Mouse (Mus musculus): Measurements from ENCODE around the gene Magt1.
"Not testable (repeated sequence)": the region's sequence is repeated elsewhere in the genome, so short reads cannot be mapped to it uniquely, and the experiment has no call there.

Magt1 gene

GRCm38 (mm10) chrX:105946357-105946756, 65.3 kb downstream of the Magt1 start:
- no peak for DNase-seq (ENCODE audit: low spot score)

GRCm38 (mm10) chrX:105939245-105939644, 72.5 kb downstream of the Magt1 start:
- DNase-seq (ENCODE audit: low spot score), result no peak

GRCm38 (mm10) chrX:105937736-105938135, 74.0 kb downstream of the Magt1 start:
- no peak for DNase-seq (ENCODE audit: low spot score)

DNA sequence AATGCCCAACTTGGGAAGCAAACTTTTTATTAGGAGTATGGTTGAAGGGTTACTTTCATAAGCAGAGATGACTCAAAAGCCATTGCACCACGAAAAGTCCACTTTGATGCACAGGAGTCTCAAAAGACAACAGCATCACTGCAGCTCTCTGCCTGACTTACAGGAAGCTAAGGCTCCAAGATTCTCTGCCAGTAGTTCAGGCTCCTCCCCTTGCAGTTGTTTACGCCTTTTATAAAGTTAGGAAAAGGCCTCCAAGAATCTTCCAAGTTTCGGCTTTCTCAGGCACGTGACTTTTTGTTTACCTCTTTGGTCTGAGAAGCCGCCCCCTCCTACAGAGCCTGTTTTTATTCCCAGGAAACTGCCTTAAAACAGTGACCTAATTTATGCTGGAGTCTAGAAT, 77.4 kb downstream of the Magt1 start:
- DNase-seq (ENCODE audit: low spot score), result no peak

- no peak for DNase-seq (ENCODE audit: low spot score)
These were observed 82.1 kb downstream of the Magt1 start for GRCm38 (mm10) chrX:105929478-105930038.

DNA sequence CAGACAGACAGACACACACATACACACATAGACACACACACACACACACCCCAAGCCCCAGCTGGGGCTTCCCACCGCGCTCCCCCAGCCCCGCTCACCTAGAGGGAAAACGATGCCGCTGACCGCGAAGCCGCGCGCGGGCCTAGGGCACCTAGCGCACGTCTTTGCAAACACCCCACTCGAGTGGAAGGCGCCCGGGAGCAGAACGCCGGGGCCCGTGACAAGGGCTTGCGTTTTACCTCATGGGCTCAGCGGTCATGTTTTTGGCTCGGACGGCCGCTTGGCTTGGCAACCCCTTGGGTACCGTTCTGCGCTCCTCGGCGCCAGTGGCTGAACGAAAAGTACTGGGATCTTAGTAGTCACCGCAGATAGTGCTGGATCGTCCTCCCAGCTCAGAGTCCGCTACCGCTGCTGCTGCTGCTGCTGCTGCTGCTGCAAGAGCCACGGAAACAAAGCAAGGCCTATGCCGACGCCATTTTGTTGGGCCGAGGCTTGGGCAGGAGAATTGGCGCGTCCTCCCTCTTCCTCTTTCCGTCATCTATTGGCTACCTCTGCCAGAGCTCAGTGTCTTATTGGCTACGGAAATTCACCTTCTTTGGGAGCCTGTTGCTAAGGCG, 82.7 kb downstream of the Magt1 start, which contains the start of gene Atrx:
Gene Atrx (minus strand): TSS at position 543 of the 617 bp plus-strand sequence.
- DNase-seq (ENCODE audit: low spot score), result peak; percentile 87

GRCm38 (mm10) chrX:105927941-105928860, 83.5 kb downstream of the Magt1 start:
- peak; percentile 58 for DNase-seq (ENCODE audit: low spot score)

- no peak for DNase-seq (ENCODE audit: low spot score)
These were observed 85.5 kb downstream of the Magt1 start for GRCm38 (mm10) chrX:105926121-105926735.

- DNase-seq (ENCODE audit: low spot score), result no peak
These were observed 87.2 kb downstream of the Magt1 start for GRCm38 (mm10) chrX:105924326-105925070.

DNA sequence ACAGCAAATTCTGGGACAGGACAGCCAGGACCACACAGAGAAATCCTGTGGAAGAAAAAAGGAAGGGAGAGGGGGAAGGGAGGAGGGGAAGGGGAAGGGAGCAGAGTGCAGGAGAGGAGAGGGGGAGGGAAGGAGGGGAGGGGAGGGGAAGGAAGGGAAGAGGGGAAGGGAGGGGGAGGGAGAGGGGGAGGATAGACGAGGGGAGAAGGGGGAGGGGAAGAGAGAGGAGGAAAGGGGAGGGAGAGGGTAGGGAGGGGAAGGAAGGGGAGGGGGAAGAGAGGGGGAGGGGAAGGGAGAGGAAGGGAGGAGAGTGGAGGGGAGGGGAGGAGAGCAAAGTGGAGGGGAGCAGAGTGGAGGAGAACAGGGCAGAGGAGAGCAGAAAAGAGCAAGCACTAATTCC, 87.8 kb downstream of the Magt1 start:
- DNase-seq (ENCODE audit: low spot score), result no peak

DNA sequence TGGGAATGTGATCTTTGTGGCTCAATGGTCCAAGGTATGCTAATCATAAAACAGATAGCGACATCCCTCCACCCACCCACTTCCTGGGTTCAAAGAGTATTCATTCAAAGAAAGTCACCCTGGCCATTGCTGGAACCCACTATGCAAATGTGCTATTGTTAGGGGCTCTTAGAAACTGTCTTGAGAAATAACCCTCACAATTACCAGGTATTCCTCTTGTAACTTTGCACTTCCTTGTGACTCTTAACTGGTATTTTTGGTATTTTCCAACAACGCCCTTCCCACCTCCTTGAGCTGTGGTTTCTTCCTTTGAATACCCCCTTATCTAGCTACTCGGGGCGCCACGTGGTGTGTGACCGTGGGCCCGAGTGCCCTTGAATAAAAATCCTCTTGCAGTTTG, 88.7 kb downstream of the Magt1 start:
- DNase-seq (ENCODE audit: low spot score), result not testable (repeated sequence)

GRCm38 (mm10) chrX:105921421-105921820, 90.3 kb downstream of the Magt1 start:
- DNase-seq (ENCODE audit: low spot score), result peak; percentile 5

Measured in embryo, embryonic 10.5 days (tissue).